Mouse (Mus musculus): ENCODE data around the gene Fgfbp3.
"Not testable (repeated sequence)": the region's sequence is repeated elsewhere in the genome, so short reads cannot be mapped to it uniquely, and the experiment has no call there.

Gene Fgfbp3

GRCm38 (mm10) chr19:36909676-36910292 lies 9.6 kb downstream of the Fgfbp3 start:
- peak; percentile 23 for DNase-seq

GRCm38 (mm10) chr19:36909150-36909549 lies 10.3 kb downstream of the Fgfbp3 start:
- no peak for DNase-seq

GRCm38 (mm10) chr19:36904211-36905007 lies 15.0 kb downstream of the Fgfbp3 start:
- DNase-seq: no peak

GRCm38 (mm10) chr19:36903377-36903776 lies 16.0 kb downstream of the Fgfbp3 start:
- no peak for DNase-seq

- no peak for DNase-seq
Observed at GRCm38 (mm10) chr19:36897778-36898177, 21.6 kb downstream of the Fgfbp3 start.

GRCm38 (mm10) chr19:36896791-36897569 lies 22.4 kb downstream of the Fgfbp3 start:
- no peak for DNase-seq

- DNase-seq: no peak
Observed at GRCm38 (mm10) chr19:36891746-36892145, 27.7 kb downstream of the Fgfbp3 start.

- DNase-seq: no peak
Observed at GRCm38 (mm10) chr19:36887706-36888105, 31.7 kb downstream of the Fgfbp3 start.

- DNase-seq: no peak
Observed at GRCm38 (mm10) chr19:36886316-36886715, 33.1 kb downstream of the Fgfbp3 start.

- no peak for DNase-seq
Observed at GRCm38 (mm10) chr19:36883119-36883518, 36.3 kb downstream of the Fgfbp3 start.

GRCm38 (mm10) chr19:36878743-36879495 lies 40.5 kb downstream of the Fgfbp3 start:
- DNase-seq: no peak

GRCm38 (mm10) chr19:36877329-36877728 lies 42.1 kb downstream of the Fgfbp3 start:
- no peak for DNase-seq

- no peak for DNase-seq
Observed at GRCm38 (mm10) chr19:36874651-36875050, 44.8 kb downstream of the Fgfbp3 start.

- DNase-seq: not testable (repeated sequence)
Observed at GRCm38 (mm10) chr19:36868675-36869074, 50.7 kb downstream of the Fgfbp3 start.
